Mouse (Mus musculus) testis, adult 2 months (tissue): ENCODE measurements around the gene Pitpnm3.

ENCODE experiments used
- CTCF ChIP-seq: fragments of 200-500 bp; IDR thresholded peaks from 2 replicates; pipeline ENCODE4 v1.5.1; 2012; ENCODE audit warnings: low read depth, mild to moderate bottlenecking, inconsistent platforms, low read length, moderate library complexity; ENCODE audit not compliant: control insufficient read depth, insufficient read depth, insufficient replicate concordance
- POLR2A ChIP-seq: fragments of 200-500 bp; IDR thresholded peaks from 2 replicates; pipeline ENCODE4 v1.6.1; 2012; ENCODE audit warnings: low read depth, mild to moderate bottlenecking, inconsistent platforms, low read length, moderate library complexity; ENCODE audit not compliant: control insufficient read depth

GRCm38 (mm10) chr11:72078647-72079046 is 56.9 kb downstream of the Pitpnm3 start:
- TF ChIP-seq CTCF (no peak), POLR2A (no peak)
